In genomic region chr9:94700549-94700948, GRCm38 (mm10) we compare ENCODE assay signal across 9 mouse cellular contexts. TPM values are rescaled to one million over a fixed set of nuclear protein-coding genes. Genes with fewer than 3 reads are reported as not detected.
DNase-seq lines count a peak whose midpoint lies in the region; ATAC-seq and TF ChIP-seq lines count a peak whose summit lies in the region.
"Had no signal": no experiment of that assay in that cellular context is flagged by ENCODE, and none has a peak within 500 bp of the region (broad histone marks: within the 10 kb centered on the region; RNA-seq: fewer than 3 reads in every experiment).

No protein-coding gene starts in this region.

- 80% methylated on average over 1 of the region's 1 CpGs for WGBS in heart, embryonic 14.5 days
- WGBS in midbrain, embryonic 15.5 days, result 71% methylated on average over 1 of the region's 1 CpGs

- DNase-seq in A20 (ENCODE audit: low read depth, low spot score), result peak; percentile 45
- peak; percentile 65 for DNase-seq in layer of hippocampus, adult 9-11 months
- DNase-seq in thymus, postnatal 10 days (ENCODE audit: low spot score in 2 of 2), result peak; percentile 9 to 48

- H3K36me3 ChIP-seq in E14TG2a.4 (ENCODE audit: insufficient read depth, low read length), result no peaks in the 10 kb centered on the region
- no peaks in the 10 kb centered on the region for H3K36me3 ChIP-seq in heart, embryonic 14.5 days (ENCODE audit: control insufficient read depth, insufficient read depth, low read length)
- H3K36me3 ChIP-seq in midbrain, embryonic 15.5 days (replicated peaks), result no peaks in the 10 kb centered on the region
- H3K36me3 ChIP-seq: lung, embryonic 15.5 days had no signal

- no peak overlapping the region for H3K4me3 ChIP-seq in E14TG2a.4 (replicated peaks; ENCODE audit: low read length)
- H3K4me3 ChIP-seq in heart, embryonic 14.5 days (ENCODE audit: control insufficient read depth in 1 of 2, insufficient read depth in 1 of 2, low read depth in 1 of 2, low read length in 2 of 2), result no peak overlapping the region
- H3K4me3 ChIP-seq in midbrain, embryonic 15.5 days, result no peak overlapping the region
- H3K4me3 ChIP-seq: erythroblast, embryonic 14.5 days; lung, embryonic 15.5 days had no signal

- no peaks in the 10 kb centered on the region for H3K9me3 ChIP-seq in E14TG2a.4 (ENCODE audit: low read length)
- H3K9me3 ChIP-seq in heart, embryonic 14.5 days (ENCODE audit: control insufficient read depth, low read length), result no peaks in the 10 kb centered on the region
- H3K9me3 ChIP-seq in midbrain, embryonic 15.5 days, result no peaks in the 10 kb centered on the region
- H3K9me3 ChIP-seq: lung, embryonic 15.5 days had no signal

- no peak overlapping the region for H3K4me2 ChIP-seq in heart, embryonic 14.5 days (ENCODE audit: low read length)
- no peak overlapping the region for H3K4me2 ChIP-seq in midbrain, embryonic 15.5 days
- H3K4me2 ChIP-seq: lung, embryonic 15.5 days had no signal

- H3K27me3 ChIP-seq in E14TG2a.4 (ENCODE audit: insufficient read depth, low read length), result no peaks in the 10 kb centered on the region
- no peaks in the 10 kb centered on the region for H3K27me3 ChIP-seq in heart, embryonic 14.5 days (ENCODE audit: control insufficient read depth, insufficient read depth, low read length)
- H3K27me3 ChIP-seq in midbrain, embryonic 15.5 days (replicated peaks), result no peaks in the 10 kb centered on the region
- H3K27me3 ChIP-seq: lung, embryonic 15.5 days had no signal

- TF ChIP-seq CTCF in E14TG2a.4 (conservative IDR thresholded peaks at IDR 0.05; ENCODE audit: low read length), result 0 out of 2 replicates have a peak, but pooled peaks have one; percentile 13

- 0 out of 2 replicates have a peak, but pooled peaks have one; percentile 33 for ATAC-seq in common myeloid progenitor, adult 5-6 weeks (replicated peaks; ENCODE audit: low read depth, poor library complexity, severe bottlenecking)
- no peak for ATAC-seq in heart, embryonic 14.5 days (ENCODE audit: insufficient number of reproducible peaks, insufficient read depth, low FRiP score, low read depth)
- peak; percentile 65; the same call in 1 of the 2 replicates for ATAC-seq in midbrain, embryonic 15.5 days (replicated peaks)

- H3K27ac ChIP-seq in heart, embryonic 14.5 days (replicated peaks in 1 of 2; ENCODE audit: control insufficient read depth in 1 of 2, insufficient read depth in 1 of 2, low read depth in 2 of 2, low read length in 2 of 2), result no peak overlapping the region
- H3K27ac ChIP-seq in midbrain, embryonic 15.5 days, result no peak overlapping the region
- H3K27ac ChIP-seq: lung, embryonic 15.5 days had no signal

- H3K4me1 ChIP-seq in E14TG2a.4 (replicated peaks; ENCODE audit: low read depth, low read length), result no peaks in the 10 kb centered on the region
- H3K4me1 ChIP-seq in heart, embryonic 14.5 days (ENCODE audit: control insufficient read depth in 2 of 2, insufficient read depth in 2 of 2, low read length in 2 of 2), result peaks cover 4 to 13% of the 10 kb centered on the region in 2 experiments; a peak in 3 of 4 replicates
- no peaks in the 10 kb centered on the region for H3K4me1 ChIP-seq in midbrain, embryonic 15.5 days

- peak overlapping the region; percentile 12; the same call in 1 of the 2 replicates for H3K9ac ChIP-seq in heart, embryonic 14.5 days (ENCODE audit: low read length)
- H3K9ac ChIP-seq in midbrain, embryonic 15.5 days, result no peak overlapping the region
- H3K9ac ChIP-seq: lung, embryonic 15.5 days had no signal

RNA-seq across cellular contexts. Expression of gene Slc9a9, which starts 30.8 kb away (rescaled TPM):
- 13.7 and 15.9 TPM in 2 replicates for total RNA-seq in common myeloid progenitor, adult 5-6 weeks (2017)
- polyA plus RNA-seq in heart, embryonic 14.5 days (2014; fragmentation: Nextera tagmentation; extraction: Ambion mirVana), result 3.5 and 4.7 TPM in 2 replicates
- polyA plus RNA-seq in midbrain, embryonic 15.5 days (2015; fragmentation: Nextera tagmentation; extraction: Ambion mirVana), result 6.4 and 7.3 TPM in 2 replicates
